Mouse (Mus musculus) cortical plate, adult 2 months (tissue): Measurements from ENCODE around the gene Tmem132d.

Experiments used
- CTCF ChIP-seq: fragments of 200-500 bp; IDR thresholded peaks from 2 replicates; pipeline ENCODE4 v1.5.1; 2011; ENCODE audit warnings: mild to moderate bottlenecking, control low read depth, low read length; ENCODE audit not compliant: insufficient read depth; ENCODE audit errors: extremely low read depth
- POLR2A ChIP-seq: fragments of 200-500 bp; IDR thresholded peaks from 2 replicates; pipeline ENCODE4 v1.6.1; 2011; ENCODE audit warnings: mild to moderate bottlenecking, low read length, control low read depth; ENCODE audit not compliant: insufficient read depth; ENCODE audit errors: extremely low read depth

DNA sequence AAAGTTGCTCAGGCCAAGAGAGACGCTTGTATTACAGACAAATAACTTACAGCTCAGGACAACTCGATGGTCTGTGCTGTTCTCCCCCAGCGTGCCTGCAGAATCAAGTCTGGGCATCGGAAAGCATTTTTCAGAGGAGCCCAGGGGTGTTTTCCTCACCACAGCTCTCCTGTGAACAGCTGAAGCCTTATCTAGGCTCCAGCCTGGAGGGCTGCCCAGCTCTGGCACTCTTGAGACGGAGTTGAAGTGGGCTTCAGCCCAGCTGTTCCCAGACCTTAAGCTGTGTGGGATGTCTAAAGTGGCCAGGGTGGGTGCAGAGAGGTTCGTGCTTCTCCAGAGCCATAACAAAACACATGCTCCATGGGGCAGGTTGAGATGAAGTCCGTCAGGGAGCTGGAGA is 657.1 kb downstream of the Tmem132d start:
- no peak for TF ChIP-seq CTCF
- TF ChIP-seq POLR2A: no peak
